Mouse (Mus musculus): ENCODE measurements around the gene Gstm6. TPM values are rescaled to one million over a fixed set of nuclear protein-coding genes. Genes with fewer than 3 reads are reported as not detected.
A peak's percentile ranks its signal among the peaks of the same experiment; 100 is the strongest.
"Not testable (repeated sequence)": the region's sequence is repeated elsewhere in the genome, so short reads cannot be mapped to it uniquely, and the experiment has no call there.

Gstm6 gene
- polyA plus RNA-seq, 1 experiment from 2014 or later, result 11.3 TPM

DNA sequence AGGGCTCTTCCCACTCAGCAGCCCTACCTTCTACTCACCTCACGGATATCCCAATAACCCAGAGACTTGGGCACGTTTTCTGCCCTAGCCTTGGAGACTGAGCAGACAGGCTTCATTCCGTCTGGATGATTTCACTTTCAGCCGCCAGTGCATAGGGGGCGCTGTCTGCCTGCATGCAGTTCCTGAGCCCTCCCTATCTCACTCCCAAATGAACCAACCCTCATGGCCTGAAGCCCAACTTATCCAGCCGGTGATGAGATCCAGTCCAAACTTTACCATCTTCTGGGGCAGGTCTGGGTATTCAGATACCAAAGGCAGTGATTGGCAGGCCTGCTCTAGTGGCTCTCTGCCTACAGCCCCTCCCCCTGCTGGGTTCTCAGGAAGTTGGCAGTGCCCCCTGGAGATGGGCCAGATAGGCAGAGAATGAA, 9.8 kb upstream of the Gstm6 start:
- Histone ChIP-seq H3K27ac (ENCODE audit: low read depth, low read length) (no peak overlapping the region), H3K4me2 (no peak overlapping the region), H3K9me3 (ENCODE audit: control insufficient read depth, low read length) (no peaks in the 10 kb centered on the region), H3K4me3 (ENCODE audit: low read depth, low read length) (no peak overlapping the region), H3K9ac (ENCODE audit: low read length) (no peak overlapping the region), H3K36me3 (ENCODE audit: control insufficient read depth, insufficient read depth, low read length) (no peaks in the 10 kb centered on the region), H3K4me1 (ENCODE audit: control insufficient read depth, insufficient read depth, low read length) (no peaks in the 10 kb centered on the region), H3K27me3 (ENCODE audit: control insufficient read depth, insufficient read depth, low read length) (no peaks in the 10 kb centered on the region)
- no peak for ATAC-seq (ENCODE audit: low FRiP score)
- DNase-seq (ENCODE audit: low spot score, missing footprints), result peak; percentile 88
- 18% methylated on average over 6 of the region's 6 CpGs for WGBS

- DNase-seq (ENCODE audit: low spot score, missing footprints) (no peak), ATAC-seq (ENCODE audit: low FRiP score) (no peak)
- no peak overlapping the region for H3K9ac ChIP-seq (ENCODE audit: low read length)
- H3K4me3 ChIP-seq (ENCODE audit: low read depth, low read length), result no peak overlapping the region
- H3K4me1 ChIP-seq (ENCODE audit: control insufficient read depth, insufficient read depth, low read length), result no peaks in the 10 kb centered on the region
- H3K27me3 ChIP-seq (ENCODE audit: control insufficient read depth, insufficient read depth, low read length), result no peaks in the 10 kb centered on the region
- no peak overlapping the region for H3K4me2 ChIP-seq
- H3K27ac ChIP-seq (ENCODE audit: low read depth, low read length), result no peak overlapping the region
- no peaks in the 10 kb centered on the region for H3K36me3 ChIP-seq (ENCODE audit: control insufficient read depth, insufficient read depth, low read length)
- H3K9me3 ChIP-seq (ENCODE audit: control insufficient read depth, low read length), result no peaks in the 10 kb centered on the region
- WGBS, result 85% methylated on average over 11 of the region's 11 CpGs
These were observed 7.0 kb upstream of the Gstm6 start for GRCm38 (mm10) chr3:107950531-107950930.

DNA sequence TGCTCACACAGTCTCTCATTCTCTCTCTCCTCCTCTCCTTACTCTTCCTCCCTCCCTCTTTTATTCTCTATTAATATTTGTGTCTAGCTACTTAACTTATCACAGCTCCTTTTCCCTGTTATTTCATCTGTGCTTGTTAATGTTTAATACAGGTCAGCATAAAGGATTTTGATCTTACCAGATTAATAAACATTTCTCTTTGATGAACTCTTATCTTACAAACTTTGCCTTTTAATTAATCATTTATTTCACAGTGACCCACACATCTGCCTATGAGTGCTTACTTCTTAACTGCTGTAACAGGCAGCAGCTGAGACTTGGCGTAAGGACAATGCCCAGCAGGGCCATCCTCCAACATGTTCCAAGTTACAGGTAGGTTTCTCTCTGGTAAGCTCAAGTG, 5.9 kb upstream of the Gstm6 start:
- H3K4me3 ChIP-seq (ENCODE audit: low read depth, low read length); H3K36me3 ChIP-seq (ENCODE audit: control insufficient read depth, insufficient read depth, low read length); H3K27me3 ChIP-seq (ENCODE audit: control insufficient read depth, insufficient read depth, low read length); H3K27ac ChIP-seq (ENCODE audit: low read depth, low read length); H3K9me3 ChIP-seq (ENCODE audit: control insufficient read depth, low read length); ATAC-seq (ENCODE audit: low FRiP score); H3K9ac ChIP-seq (ENCODE audit: low read length); DNase-seq (ENCODE audit: low spot score, missing footprints); H3K4me2 ChIP-seq; H3K4me1 ChIP-seq (ENCODE audit: control insufficient read depth, insufficient read depth, low read length): not testable (repeated sequence)
- 95% methylated on average over 1 of the region's 1 CpGs for WGBS

- no peak overlapping the region for H3K4me2 ChIP-seq
- no peak overlapping the region for H3K9ac ChIP-seq (ENCODE audit: low read length)
- no peaks in the 10 kb centered on the region; the same call in 1 of the 2 replicates for H3K4me1 ChIP-seq (ENCODE audit: control insufficient read depth, insufficient read depth, low read length)
- no peak for ATAC-seq (ENCODE audit: low FRiP score)
- no peak overlapping the region for H3K27ac ChIP-seq (ENCODE audit: low read depth, low read length)
- DNase-seq (ENCODE audit: low spot score, missing footprints), result peak; percentile 44
- no peaks in the 10 kb centered on the region for H3K27me3 ChIP-seq (ENCODE audit: control insufficient read depth, insufficient read depth, low read length)
- no peak overlapping the region for H3K4me3 ChIP-seq (ENCODE audit: low read depth, low read length)
- 52% methylated on average over 4 of the region's 4 CpGs for WGBS
- H3K9me3 ChIP-seq (ENCODE audit: control insufficient read depth, low read length), result no peaks in the 10 kb centered on the region
- no peaks in the 10 kb centered on the region for H3K36me3 ChIP-seq (ENCODE audit: control insufficient read depth, insufficient read depth, low read length)
These were observed 2.2 kb upstream of the Gstm6 start for GRCm38 (mm10) chr3:107945729-107946128.

GRCm38 (mm10) chr3:107941261-107941660, 2.3 kb downstream of the Gstm6 start:
- no peak overlapping the region for H3K4me2 ChIP-seq
- no peak overlapping the region for H3K9ac ChIP-seq (ENCODE audit: low read length)
- H3K27me3 ChIP-seq (ENCODE audit: control insufficient read depth, insufficient read depth, low read length), result no peaks in the 10 kb centered on the region
- H3K36me3 ChIP-seq (ENCODE audit: control insufficient read depth, insufficient read depth, low read length), result no peaks in the 10 kb centered on the region
- no peak overlapping the region for H3K4me3 ChIP-seq (ENCODE audit: low read depth, low read length)
- no peaks in the 10 kb centered on the region for H3K9me3 ChIP-seq (ENCODE audit: control insufficient read depth, low read length)
- H3K27ac ChIP-seq (ENCODE audit: low read depth, low read length), result no peak overlapping the region
- WGBS, result 83% methylated on average over 4 of the region's 4 CpGs
- H3K4me1 ChIP-seq (ENCODE audit: control insufficient read depth, insufficient read depth, low read length), result no peaks in the 10 kb centered on the region; the same call in 1 of the 2 replicates
- ATAC-seq (ENCODE audit: low FRiP score) (no peak), DNase-seq (ENCODE audit: low spot score, missing footprints) (no peak)

- H3K4me3 ChIP-seq (ENCODE audit: low read depth, low read length), result no peak overlapping the region
- H3K27me3 ChIP-seq (ENCODE audit: control insufficient read depth, insufficient read depth, low read length), result no peaks in the 10 kb centered on the region
- H3K9ac ChIP-seq (ENCODE audit: low read length), result no peak overlapping the region
- whole genome bisulfite sequencing, result 88% methylated on average over 7 of the region's 7 CpGs
- no peaks in the 10 kb centered on the region for H3K9me3 ChIP-seq (ENCODE audit: control insufficient read depth, low read length)
- ATAC-seq (ENCODE audit: low FRiP score) (no peak), DNase-seq (ENCODE audit: low spot score, missing footprints) (no peak)
- H3K4me2 ChIP-seq, result no peak overlapping the region
- H3K27ac ChIP-seq (ENCODE audit: low read depth, low read length), result no peak overlapping the region
- no peaks in the 10 kb centered on the region; the same call in 1 of the 2 replicates for H3K4me1 ChIP-seq (ENCODE audit: control insufficient read depth, insufficient read depth, low read length)
- no peaks in the 10 kb centered on the region for H3K36me3 ChIP-seq (ENCODE audit: control insufficient read depth, insufficient read depth, low read length)
These were observed 3.0 kb downstream of the Gstm6 start for GRCm38 (mm10) chr3:107940524-107940923.

DNA sequence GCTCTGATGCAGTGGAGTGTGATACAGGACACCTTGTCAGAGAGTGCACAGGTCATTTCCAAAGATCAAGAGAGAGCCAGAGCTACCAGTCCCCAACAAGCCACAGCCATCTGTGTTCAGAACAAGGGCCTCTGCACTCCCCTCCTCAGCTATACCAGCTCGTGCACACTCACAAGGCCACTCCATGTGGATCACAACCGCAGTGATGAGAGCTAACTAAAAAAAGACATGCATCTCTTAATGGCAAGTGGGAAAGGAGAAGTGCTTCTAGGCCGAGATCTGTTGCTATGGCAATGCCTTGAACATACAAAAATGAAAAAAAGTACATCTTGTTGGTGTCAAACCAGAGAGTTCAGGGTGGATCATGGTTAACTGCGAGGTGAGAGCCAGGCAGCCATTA, 3.7 kb downstream of the Gstm6 start:
- Histone ChIP-seq H3K9ac (ENCODE audit: low read length) (no peak overlapping the region), H3K9me3 (ENCODE audit: control insufficient read depth, low read length) (no peaks in the 10 kb centered on the region), H3K27me3 (ENCODE audit: control insufficient read depth, insufficient read depth, low read length) (no peaks in the 10 kb centered on the region), H3K4me1 (ENCODE audit: control insufficient read depth, insufficient read depth, low read length) (no peaks in the 10 kb centered on the region; the same call in 1 of the 2 replicates), H3K27ac (ENCODE audit: low read depth, low read length) (no peak overlapping the region), H3K36me3 (ENCODE audit: control insufficient read depth, insufficient read depth, low read length) (no peaks in the 10 kb centered on the region), H3K4me2 (no peak overlapping the region), H3K4me3 (ENCODE audit: low read depth, low read length) (no peak overlapping the region)
- DNase-seq (ENCODE audit: low spot score, missing footprints) (no peak), ATAC-seq (ENCODE audit: low FRiP score) (no peak)
- WGBS, result 70% methylated on average over 4 of the region's 4 CpGs

DNA sequence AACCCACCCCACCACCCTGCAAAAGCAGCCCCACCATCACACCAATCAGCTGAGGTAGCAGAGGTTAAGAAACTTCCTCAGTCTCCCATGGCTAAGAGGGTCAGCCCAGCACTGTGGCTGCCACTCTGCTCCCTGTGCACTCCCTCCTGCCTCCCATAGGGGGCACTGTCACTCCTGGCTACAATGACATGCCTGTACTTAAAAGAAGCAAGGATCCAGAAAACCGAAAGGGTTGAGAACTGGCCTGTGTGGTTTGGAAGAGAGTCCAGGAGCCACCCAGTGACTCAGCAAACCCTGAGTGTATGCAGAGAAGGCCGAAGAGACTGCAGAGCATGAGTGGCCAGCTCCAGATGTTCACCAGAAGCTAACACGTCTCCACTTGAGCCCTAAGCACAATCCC, 4.1 kb downstream of the Gstm6 start:
- Histone ChIP-seq H3K4me2 (no peak overlapping the region), H3K36me3 (ENCODE audit: control insufficient read depth, insufficient read depth, low read length) (no peaks in the 10 kb centered on the region), H3K27me3 (ENCODE audit: control insufficient read depth, insufficient read depth, low read length) (no peaks in the 10 kb centered on the region), H3K9me3 (ENCODE audit: control insufficient read depth, low read length) (no peaks in the 10 kb centered on the region), H3K27ac (ENCODE audit: low read depth, low read length) (no peak overlapping the region), H3K4me3 (ENCODE audit: low read depth, low read length) (no peak overlapping the region), H3K9ac (ENCODE audit: low read length) (no peak overlapping the region), H3K4me1 (ENCODE audit: control insufficient read depth, insufficient read depth, low read length) (no peaks in the 10 kb centered on the region; the same call in 1 of the 2 replicates)
- ATAC-seq (ENCODE audit: low FRiP score), result 0 out of 2 replicates have a peak, but pooled peaks have one; percentile 6
- peak; percentile 94 for DNase-seq (ENCODE audit: low spot score, missing footprints)
- WGBS, result 41% methylated on average over 3 of the region's 3 CpGs

DNA sequence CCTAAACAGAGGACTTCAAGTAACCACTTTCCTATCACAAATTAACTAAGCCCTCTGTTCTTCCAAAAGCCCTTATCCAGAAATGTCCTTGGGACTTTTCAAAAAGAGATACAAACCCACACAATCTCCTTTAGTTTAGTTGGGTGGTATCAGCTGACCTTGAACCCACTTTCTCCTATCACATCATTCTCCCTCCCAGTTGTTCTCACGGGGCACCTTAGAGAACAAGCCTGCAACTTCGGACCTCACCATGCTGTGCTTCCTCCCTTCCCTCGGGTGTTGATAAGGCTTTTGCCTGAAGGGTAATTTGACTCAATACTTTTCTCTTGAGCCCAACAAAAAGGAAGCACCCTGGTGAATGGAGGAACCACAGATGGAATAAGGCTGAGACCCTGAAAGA, 7.7 kb downstream of the Gstm6 start:
- no peak for DNase-seq (ENCODE audit: low spot score, missing footprints)
- Histone ChIP-seq H3K4me1 (ENCODE audit: control insufficient read depth, insufficient read depth, low read length) (peaks cover 3% of the 10 kb centered on the region), H3K4me2 (no peak overlapping the region), H3K4me3 (ENCODE audit: low read depth, low read length) (no peak overlapping the region), H3K9ac (ENCODE audit: low read length) (no peak overlapping the region), H3K9me3 (ENCODE audit: control insufficient read depth, low read length) (no peaks in the 10 kb centered on the region), H3K27ac (ENCODE audit: low read depth, low read length) (no peak overlapping the region), H3K36me3 (ENCODE audit: control insufficient read depth, insufficient read depth, low read length) (no peaks in the 10 kb centered on the region), H3K27me3 (ENCODE audit: control insufficient read depth, insufficient read depth, low read length) (no peaks in the 10 kb centered on the region)
- ATAC-seq (ENCODE audit: low FRiP score), result no peak
- 63% methylated on average over 3 of the region's 3 CpGs for WGBS

GRCm38 (mm10) chr3:107935268-107935667, 8.3 kb downstream of the Gstm6 start:
- Histone ChIP-seq H3K4me3 (ENCODE audit: low read depth, low read length) (no peak overlapping the region), H3K4me1 (ENCODE audit: control insufficient read depth, insufficient read depth, low read length) (peaks cover 5% of the 10 kb centered on the region), H3K36me3 (ENCODE audit: control insufficient read depth, insufficient read depth, low read length) (no peaks in the 10 kb centered on the region), H3K27me3 (ENCODE audit: control insufficient read depth, insufficient read depth, low read length) (no peaks in the 10 kb centered on the region), H3K27ac (ENCODE audit: low read depth, low read length) (no peak overlapping the region), H3K4me2 (no peak overlapping the region), H3K9ac (ENCODE audit: low read length) (no peak overlapping the region), H3K9me3 (ENCODE audit: control insufficient read depth, low read length) (no peaks in the 10 kb centered on the region)
- ATAC-seq (ENCODE audit: low FRiP score), result no peak
- no peak for DNase-seq (ENCODE audit: low spot score, missing footprints)
- 89% methylated on average over 3 of the region's 3 CpGs for WGBS
